Mouse (Mus musculus) midbrain, postnatal 0 days (tissue): ENCODE data around the gene Tmcc2. TPM values are rescaled to one million over a fixed set of nuclear protein-coding genes. Genes with fewer than 3 reads are reported as not detected.

Experiments used
- ATAC-seq: fragments of 200-750 bp; cut with Nextera tagmentation; 2 replicates; pipeline ENCODE4 v1.8.0; 2017; ENCODE audit warnings: moderate number of reproducible peaks, mild to moderate bottlenecking, moderate TSS enrichment, moderate library complexity; ENCODE audit not compliant: low FRiP score
- DNase-seq: peaks from one replicate; pipeline ENCODE4 v3.0.0-alpha.2; 2015; ENCODE audit warnings: low spot score
- H3K27ac ChIP-seq: fragments of 300-500 bp; sonication (generic); 2 replicates; pipeline ENCODE4 v1.5.1; 2014; ENCODE audit warnings: low read depth, mild to moderate bottlenecking, low read length, mixed read lengths
- H3K27me3 ChIP-seq: fragments of 300-500 bp; sonication (generic); 2 replicates; pipeline ENCODE4 v1.6.1; 2014; ENCODE audit warnings: low read length, control low read depth, mixed read lengths; ENCODE audit not compliant: insufficient read depth
- H3K36me3 ChIP-seq: fragments of 300-500 bp; sonication (generic); 2 replicates; pipeline ENCODE4 v1.6.1; 2014; ENCODE audit warnings: low read length, control low read depth, mixed read lengths; ENCODE audit not compliant: insufficient read depth
- H3K4me1 ChIP-seq: fragments of 300-500 bp; sonication (generic); 2 replicates; pipeline ENCODE4 v1.6.1; 2014; ENCODE audit warnings: mild to moderate bottlenecking, control low read depth, antibody characterized with exemption, low read length, mixed read lengths; ENCODE audit not compliant: insufficient read depth
- H3K4me2 ChIP-seq: fragments of 300-500 bp; sonication (generic); 2 replicates; pipeline ENCODE4 v1.6.1; 2014; ENCODE audit warnings: low read depth, mild to moderate bottlenecking, low read length, mixed read lengths; ENCODE audit not compliant: poor library complexity, severe bottlenecking
- H3K4me3 ChIP-seq: fragments of 300-500 bp; sonication (generic); 2 replicates; pipeline ENCODE4 v1.5.1; 2014; ENCODE audit warnings: low read depth, mild to moderate bottlenecking, low read length, moderate library complexity
- H3K9ac ChIP-seq: fragments of 300-500 bp; sonication (generic); replicated peaks from 2 replicates; pipeline ENCODE4 v1.6.1; 2014; ENCODE audit warnings: mild to moderate bottlenecking, low read length, moderate library complexity, mixed read lengths; ENCODE audit not compliant: poor library complexity, severe bottlenecking
- H3K9me3 ChIP-seq: fragments of 300-500 bp; sonication (generic); 2 replicates; pipeline ENCODE4 v1.6.1; 2016; ENCODE audit warnings: low read length, control low read depth
- CTCF ChIP-seq: IDR thresholded peaks from 2 replicates; pipeline ENCODE4 v1.5.1; 2016; ENCODE audit warnings: antibody characterized with exemption, mild to moderate bottlenecking
- WGBS: fragments of 180-500 bp; shearing (Covaris S2); extraction: QIAGEN DNeasy Blood & Tissue Kit; methylation state at CpG from one replicate; pipeline ENCODE4 v1.1.7; 2014; 5-methylcytosine and 5-hydroxymethylcytosine counted together
- polyA plus RNA-seq: library from polyadenylated mRNA; unstranded; fragments of >200 nt; fragmentation: Nextera tagmentation; extraction: Ambion mirVana; gene quantifications from 2 replicates; pipeline ENCODE4 v1.2.1, GENCODE M21; 2015
- total RNA-seq: library from RNA; depleted of rRNA; stranded (reverse); fragments of >200 nt; gene quantifications from 2 replicates; pipeline ENCODE4 v1.2.3, GENCODE M21; 2014

Tmcc2 gene
- total and polyA plus RNA-seq, 2 experiments from 2014 or later, result 36.3 to 152 TPM

DNA sequence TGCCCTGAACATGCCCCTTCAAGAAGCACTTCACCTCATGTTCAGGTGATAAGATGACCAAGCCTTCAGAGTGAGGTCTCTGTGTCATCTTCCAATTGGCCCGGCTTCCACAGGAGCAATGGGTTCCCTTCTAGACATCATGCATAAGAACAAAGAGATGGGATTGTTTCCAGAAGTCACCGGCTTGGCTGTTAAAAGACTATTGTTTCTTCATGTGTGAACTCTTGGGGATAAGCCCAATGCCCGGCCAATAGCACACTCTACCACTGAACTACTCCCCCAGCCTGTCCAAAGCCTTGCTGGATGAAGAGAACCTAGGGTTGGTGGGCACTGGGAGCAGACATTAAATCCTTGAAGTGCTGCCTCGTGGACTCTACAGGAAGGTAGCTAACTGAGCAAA, 45.6 kb downstream of the Tmcc2 start:
- no peak overlapping the region for H3K4me3 ChIP-seq
- H3K4me1 ChIP-seq, result no peaks in the 10 kb centered on the region
- H3K36me3 ChIP-seq, result no peaks in the 10 kb centered on the region
- 78% methylated on average over 4 of the region's 4 CpGs for WGBS
- no peak for ATAC-seq
- no peak overlapping the region for H3K4me2 ChIP-seq
- H3K27ac ChIP-seq, result no peak overlapping the region
- H3K27me3 ChIP-seq, result no peaks in the 10 kb centered on the region
- no peak for TF ChIP-seq CTCF
- no peak for DNase-seq
- no peak overlapping the region for H3K9ac ChIP-seq
- H3K9me3 ChIP-seq, result no peaks in the 10 kb centered on the region

DNA sequence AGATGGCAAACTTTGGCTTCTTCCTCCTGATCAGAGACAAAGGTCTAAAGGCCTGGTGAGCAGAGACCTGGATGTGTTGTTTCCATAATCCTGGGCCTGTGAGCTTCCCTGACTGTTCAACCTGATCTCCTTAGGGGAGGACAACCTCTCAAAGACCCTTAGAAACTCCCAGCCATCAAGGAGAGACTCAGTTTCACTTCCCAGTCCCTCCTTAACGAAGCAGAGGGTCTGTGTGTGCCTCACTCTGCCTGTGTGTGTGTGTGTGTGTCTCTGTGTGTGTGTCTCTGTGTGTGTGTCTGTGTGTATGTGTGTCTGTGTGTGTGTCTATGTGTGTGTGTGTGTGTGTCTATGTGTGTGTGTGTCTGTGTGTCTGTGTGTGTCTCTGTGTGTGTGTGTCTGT, 47.4 kb downstream of the Tmcc2 start:
- H3K4me2 ChIP-seq, result no peak overlapping the region
- no peak for ATAC-seq
- H3K4me1 ChIP-seq, result no peaks in the 10 kb centered on the region
- no peak for DNase-seq
- H3K9ac ChIP-seq, result no peak overlapping the region
- no peak overlapping the region for H3K4me3 ChIP-seq
- TF ChIP-seq CTCF, result no peak
- H3K36me3 ChIP-seq, result no peaks in the 10 kb centered on the region
- WGBS, result 96% methylated on average over 1 of the region's 1 CpGs
- no peak overlapping the region for H3K27ac ChIP-seq
- no peaks in the 10 kb centered on the region for H3K27me3 ChIP-seq
- H3K9me3 ChIP-seq, result no peaks in the 10 kb centered on the region

DNA sequence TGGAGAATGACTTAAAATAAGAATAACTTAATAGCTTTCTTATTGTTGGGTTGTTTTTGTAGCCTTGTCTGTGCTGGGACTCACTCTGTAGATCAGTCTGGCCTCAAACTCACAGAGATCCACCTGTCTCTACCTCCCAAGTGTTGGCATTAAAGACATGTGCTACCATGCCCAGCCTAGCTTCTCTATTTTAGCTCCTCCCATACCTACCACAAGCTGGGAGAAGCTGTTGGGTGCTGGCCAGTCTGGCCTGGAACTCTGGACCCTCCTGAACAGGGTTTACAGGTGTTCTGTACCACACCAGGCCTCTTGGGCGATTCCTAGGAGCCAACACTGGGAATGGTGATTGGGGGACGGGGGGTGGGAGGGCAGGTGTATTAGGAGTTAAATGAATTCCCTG, 47.9 kb downstream of the Tmcc2 start:
- Histone ChIP-seq H3K4me2 (no peak overlapping the region), H3K9ac (no peak overlapping the region), H3K27me3 (no peaks in the 10 kb centered on the region), H3K9me3 (no peaks in the 10 kb centered on the region), H3K27ac (no peak overlapping the region), H3K4me3 (no peak overlapping the region), H3K36me3 (no peaks in the 10 kb centered on the region), H3K4me1 (no peaks in the 10 kb centered on the region)
- TF ChIP-seq CTCF, result no peak
- WGBS, result 95% methylated on average over 2 of the region's 2 CpGs
- ATAC-seq (no peak), DNase-seq (no peak)

DNA sequence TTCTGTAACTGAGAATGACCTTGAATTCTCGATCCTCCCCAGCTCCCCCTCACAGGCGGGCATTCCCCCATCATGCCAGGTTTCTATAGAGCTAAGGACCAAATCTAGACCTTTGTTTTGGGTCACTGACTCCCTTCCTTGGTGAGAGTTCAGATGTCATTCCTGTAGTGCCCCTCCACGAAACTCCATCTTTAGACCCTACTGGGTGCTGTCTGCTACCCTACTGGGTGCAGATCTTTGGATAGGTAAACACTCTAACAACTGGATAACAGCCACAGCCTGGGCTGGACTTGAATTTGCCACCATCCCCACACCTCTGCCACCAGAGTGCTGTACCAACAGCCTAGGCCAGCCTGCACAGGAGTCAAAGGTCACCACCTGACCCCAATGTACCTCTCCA, 48.6 kb downstream of the Tmcc2 start:
- no peaks in the 10 kb centered on the region for H3K27me3 ChIP-seq
- H3K4me2 ChIP-seq, result no peak overlapping the region
- no peaks in the 10 kb centered on the region for H3K4me1 ChIP-seq
- H3K4me3 ChIP-seq, result no peak overlapping the region
- H3K9me3 ChIP-seq, result no peaks in the 10 kb centered on the region
- WGBS, result 65% methylated on average over 3 of the region's 3 CpGs
- H3K27ac ChIP-seq, result no peak overlapping the region
- DNase-seq, result no peak
- ATAC-seq, result no peak
- no peak overlapping the region for H3K9ac ChIP-seq
- no peak for TF ChIP-seq CTCF
- H3K36me3 ChIP-seq, result no peaks in the 10 kb centered on the region

DNA sequence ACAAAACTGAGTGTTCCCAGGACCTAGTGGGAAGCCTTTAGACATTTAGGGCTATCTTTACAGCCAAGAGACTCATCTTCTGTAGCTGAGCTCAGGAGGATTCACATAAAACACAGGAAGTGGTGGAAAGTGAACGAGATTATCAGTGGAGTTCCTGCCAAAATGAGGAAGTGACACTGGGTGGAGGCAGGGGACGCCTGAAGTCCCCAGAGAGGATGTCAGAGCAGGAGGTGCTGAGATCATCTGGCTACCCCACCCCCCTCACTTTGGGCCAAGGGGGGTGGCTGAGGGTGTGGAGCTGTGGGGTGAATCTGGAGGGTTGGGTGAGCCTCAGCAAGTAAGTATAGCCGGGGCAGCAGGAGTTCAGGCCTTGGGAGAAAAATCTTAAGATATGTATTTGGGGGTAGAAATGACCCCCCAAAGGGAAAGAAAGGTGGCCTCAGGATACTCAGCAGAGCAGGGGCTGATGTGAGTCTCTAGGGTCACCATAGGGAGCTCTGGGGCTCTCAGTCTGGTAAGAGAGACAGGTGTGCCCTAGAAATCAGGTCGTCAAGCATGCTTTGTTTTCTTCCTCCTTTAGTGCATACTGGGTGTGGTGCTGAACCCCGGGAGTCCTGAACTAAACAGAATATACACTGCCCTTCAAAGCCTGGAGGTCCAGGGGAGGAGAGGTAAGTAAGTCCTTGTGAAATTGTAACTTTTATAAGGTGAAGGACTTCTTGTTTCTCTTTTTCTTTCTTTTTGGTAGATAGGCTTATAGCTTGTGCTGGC, 49.2 kb downstream of the Tmcc2 start:
- H3K27ac ChIP-seq, result no peak overlapping the region
- H3K9ac ChIP-seq, result no peak overlapping the region
- H3K4me1 ChIP-seq, result no peaks in the 10 kb centered on the region
- WGBS, result 64% methylated on average over 5 of the region's 5 CpGs
- H3K4me3 ChIP-seq, result no peak overlapping the region
- H3K4me2 ChIP-seq, result no peak overlapping the region
- no peak for DNase-seq
- ATAC-seq, result no peak
- no peaks in the 10 kb centered on the region for H3K36me3 ChIP-seq
- TF ChIP-seq CTCF, result no peak
- H3K9me3 ChIP-seq, result no peaks in the 10 kb centered on the region
- no peaks in the 10 kb centered on the region for H3K27me3 ChIP-seq

DNA sequence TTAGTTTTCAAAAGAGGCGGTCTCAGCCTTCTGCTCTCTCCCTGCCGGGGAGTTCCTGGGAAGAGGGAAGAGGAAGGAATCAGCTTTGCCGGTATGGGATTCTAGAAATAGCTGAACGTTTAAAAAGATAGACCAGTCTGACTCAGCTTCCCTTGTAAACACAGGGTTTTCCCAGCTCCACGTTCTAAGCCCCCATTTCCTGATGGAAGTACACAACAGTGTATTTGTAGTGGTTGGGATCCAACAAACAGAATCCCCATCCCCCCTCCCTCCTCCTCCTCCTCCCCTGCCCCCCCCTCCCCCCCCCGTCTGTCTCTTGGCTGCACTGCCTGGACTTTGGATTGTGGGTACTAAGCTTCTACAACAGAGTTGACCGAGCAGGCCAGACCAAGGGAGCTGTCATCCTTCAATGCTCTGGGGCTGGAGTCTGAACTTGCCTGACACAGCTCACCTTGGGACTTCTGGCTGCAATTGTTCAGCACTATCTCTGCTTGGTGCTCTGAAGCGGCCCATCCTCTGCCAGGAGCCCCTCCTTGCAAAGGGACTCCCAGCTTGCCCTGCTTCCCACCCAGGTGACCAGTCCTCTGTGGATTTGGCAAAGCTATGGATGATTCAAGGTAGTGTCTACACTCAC, 52.9 kb downstream of the Tmcc2 start:
- Histone ChIP-seq H3K9me3 (no peaks in the 10 kb centered on the region), H3K9ac (no peak overlapping the region), H3K27ac (no peak overlapping the region), H3K27me3 (no peaks in the 10 kb centered on the region), H3K4me3 (no peak overlapping the region), H3K36me3 (no peaks in the 10 kb centered on the region), H3K4me2 (no peak overlapping the region), H3K4me1 (peaks cover 5% of the 10 kb centered on the region; the same call in 1 of the 2 replicates)
- WGBS, result 41% methylated on average over 8 of the region's 8 CpGs
- TF ChIP-seq CTCF, result no peak
- ATAC-seq (no peak), DNase-seq (no peak)
